Mouse (Mus musculus) ES-E14 (cell line): ENCODE results near the gene Snrpd2. TPM values are rescaled to one million over a fixed set of nuclear protein-coding genes. Genes with fewer than 3 reads are reported as not detected.

Experiments
- DNase-seq: peaks from one replicate; pipeline ENCODE4 v3.0.0-alpha.2; 2013; ENCODE audit warnings: low read depth, low spot score
- H3K27ac ChIP-seq: 2 replicates; pipeline ENCODE4 v1.5.1; 2012; ENCODE audit warnings: low read depth, mild to moderate bottlenecking, low read length, moderate library complexity, mixed read lengths; ENCODE audit not compliant: poor library complexity, insufficient read depth, severe bottlenecking
- H3K36me3 ChIP-seq: 2 replicates; pipeline ENCODE4 v1.6.1; 2012; ENCODE audit warnings: mild to moderate bottlenecking, low read length, moderate library complexity, mixed read lengths; ENCODE audit not compliant: control insufficient read depth, poor library complexity, insufficient read depth, severe bottlenecking
- H3K4me1 ChIP-seq, 2 experiments: fragments of 150-350 bp in 1 of 2; sonication (generic) in 1 of 2; 2 replicates each; pipeline ENCODE4 v1.6.1; 2012; ENCODE audit warnings: low read length in 2 of 2, mild to moderate bottlenecking in 1 of 2, mixed read lengths in 1 of 2; ENCODE audit not compliant: control insufficient read depth in 2 of 2, insufficient read depth in 2 of 2, poor library complexity in 1 of 2
- H3K4me3 ChIP-seq, 2 experiments: fragments of 150-350 bp in 1 of 2; sonication (generic) in 1 of 2; 2 replicates each; pipeline ENCODE4 v1.5.1; 2012; ENCODE audit warnings: low read length in 2 of 2, low read depth in 1 of 2, mild to moderate bottlenecking in 1 of 2, mixed read lengths in 1 of 2; ENCODE audit not compliant: insufficient read depth in 1 of 2, poor library complexity in 1 of 2, severe bottlenecking in 1 of 2
- H3K9ac ChIP-seq: 2 replicates; pipeline ENCODE4 v1.6.1; 2012; ENCODE audit warnings: low read depth, mild to moderate bottlenecking, low read length, mixed read lengths; ENCODE audit not compliant: poor library complexity, insufficient read depth, severe bottlenecking
- H3K9me3 ChIP-seq: fragments of 150-350 bp; sonication (generic); 2 replicates; pipeline ENCODE4 v1.6.1; 2012; ENCODE audit warnings: low read depth, mild to moderate bottlenecking, low read length; ENCODE audit not compliant: control insufficient read depth, insufficient read depth
- CHD2 ChIP-seq: IDR thresholded peaks from 2 replicates; pipeline ENCODE4 v1.6.1; 2014; ENCODE audit warnings: mild to moderate bottlenecking, low read depth, low read length, inconsistent platforms
- HCFC1 ChIP-seq: IDR thresholded peaks from 2 replicates; pipeline ENCODE4 v1.6.1; 2012; ENCODE audit warnings: low read length, inconsistent platforms, borderline replicate concordance; ENCODE audit not compliant: insufficient read depth
- MAFK ChIP-seq: IDR thresholded peaks from 2 replicates; pipeline ENCODE4 v1.6.1; 2014; ENCODE audit warnings: mild to moderate bottlenecking, low read depth, low read length, inconsistent platforms; ENCODE audit not compliant: insufficient read depth
- ZC3H11A ChIP-seq: IDR thresholded peaks from 2 replicates; pipeline ENCODE4 v1.6.1; 2012; ENCODE audit warnings: low read depth, mild to moderate bottlenecking, inconsistent platforms, low read length, borderline replicate concordance
- ZNF384 ChIP-seq: IDR thresholded peaks from 2 replicates; pipeline ENCODE4 v1.6.1; 2012; ENCODE audit warnings: low read depth, low read length, inconsistent platforms
- in situ Hi-C, 2 experiments: fragments of 600-800 bp; cut with MboI; formaldehyde crosslinking; loops; one replicate each; pipeline ENCODE4 v1.15.1; 2025; ENCODE audit warnings: low sequenced_read_pairs in 2 of 2, inconsistent platforms in 1 of 2; ENCODE audit not compliant: unreplicated experiment in 2 of 2
- total RNA-seq: library from RNA; depleted of rRNA; stranded (reverse); fragments of 300-350 nt; gene quantifications from 2 replicates; pipeline ENCODE4 v1.2.3, GENCODE M21; 2012

Snrpd2 gene
- total RNA-seq, 1 experiment, result 355 TPM

GRCm38 (mm10) chr7:19176516-19176947 lies 27.0 kb downstream of the Snrpd2 start:
- Histone ChIP-seq H3K36me3 (no peaks in the 10 kb centered on the region), H3K9ac (no peak overlapping the region), H3K9me3 (no peaks in the 10 kb centered on the region), H3K27ac (no peak overlapping the region; the same call in 1 of the 2 replicates), H3K4me3 (peak overlapping the region; percentile 45 to 64), H3K4me1 (peaks cover 1 to 22% of the 10 kb centered on the region in 2 experiments; a peak in 3 of 4 replicates)
- in situ Hi-C loops, result no loop called here
- TF ChIP-seq ZC3H11A (no peak), CHD2 (no peak), ZNF384 (no peak), MAFK (no peak), HCFC1 (no peak)
- DNase-seq, result no peak

GRCm38 (mm10) chr7:19177216-19177615 lies 27.7 kb downstream of the Snrpd2 start:
- in situ Hi-C loops, result no loop called here
- H3K9ac ChIP-seq, result no peak overlapping the region
- H3K36me3 ChIP-seq, result no peaks in the 10 kb centered on the region
- no peaks in the 10 kb centered on the region for H3K9me3 ChIP-seq
- DNase-seq, result no peak
- no peak overlapping the region for H3K27ac ChIP-seq
- H3K4me3 ChIP-seq, result no peak overlapping the region
- peaks cover 5 to 20% of the 10 kb centered on the region in 2 experiments; a peak in 3 of 4 replicates for H3K4me1 ChIP-seq
- no peak for TF ChIP-seq CHD2

DNA sequence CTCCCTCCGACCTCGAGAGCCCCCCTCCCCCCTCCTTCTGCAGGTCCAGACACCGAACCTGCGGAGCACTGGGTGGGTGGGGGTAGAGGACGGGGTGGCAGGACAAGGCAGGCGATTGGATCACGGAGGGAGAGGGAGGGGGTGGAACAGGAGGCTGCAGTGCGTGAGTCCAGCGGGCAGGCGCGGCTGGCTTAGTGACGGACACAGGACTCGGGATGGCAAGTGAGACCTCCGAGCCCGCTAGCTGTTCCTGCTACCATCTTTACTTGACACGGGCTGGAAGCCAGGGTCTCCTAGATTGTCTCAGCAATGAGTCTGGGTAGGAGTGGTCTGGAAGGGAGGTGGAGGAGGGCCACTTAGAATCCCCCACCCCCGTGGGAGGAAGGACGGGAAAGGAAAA lies 28.5 kb downstream of the Snrpd2 start:
- Histone ChIP-seq H3K9me3 (no peaks in the 10 kb centered on the region), H3K27ac (no peak overlapping the region; the same call in 1 of the 2 replicates), H3K36me3 (no peaks in the 10 kb centered on the region), H3K9ac (no peak overlapping the region), H3K4me3 (no peak overlapping the region; a peak in 1 of 4 replicates), H3K4me1 (peaks cover 5 to 21% of the 10 kb centered on the region in 2 experiments; a peak in 3 of 4 replicates)
- in situ Hi-C loops, result no loop called here
- no peak for DNase-seq
- TF ChIP-seq HCFC1 (no peak), MAFK (no peak), ZNF384 (no peak), ZC3H11A (no peak), CHD2 (no peak)

DNA sequence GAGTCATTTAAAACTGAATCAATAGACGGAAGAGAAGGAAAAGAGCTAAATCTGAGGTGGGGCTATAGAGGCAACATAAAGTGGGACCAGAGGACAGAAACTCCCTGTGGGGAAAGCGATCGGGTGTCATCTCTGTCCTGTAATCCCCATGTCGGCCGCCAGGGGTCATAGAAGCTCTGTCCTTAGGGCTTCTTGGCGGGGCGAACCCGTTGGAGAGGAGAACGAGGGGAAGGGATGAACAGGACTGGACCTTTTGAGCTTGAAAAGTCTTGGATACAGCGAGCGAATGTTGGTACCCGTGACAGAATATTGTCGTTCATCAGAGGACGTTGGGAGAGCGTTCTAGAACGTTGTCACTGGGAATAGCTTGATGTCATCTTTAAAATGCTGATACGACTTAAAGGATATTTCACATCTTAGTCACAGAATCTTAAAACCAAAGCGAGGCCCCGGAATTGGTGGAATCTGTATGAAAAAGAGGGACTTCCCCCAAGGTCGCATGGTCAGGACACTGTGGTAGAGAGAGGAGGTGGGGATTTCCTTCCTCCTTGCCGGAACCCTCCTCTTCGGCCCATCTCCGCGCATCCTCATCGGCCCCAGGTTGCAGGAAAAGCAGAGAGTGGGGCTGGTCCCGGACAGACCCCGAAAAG lies 29.0 kb downstream of the Snrpd2 start:
- H3K36me3 ChIP-seq, result no peaks in the 10 kb centered on the region
- H3K9me3 ChIP-seq, result no peaks in the 10 kb centered on the region
- in situ Hi-C loops, result no loop called here
- H3K4me1 ChIP-seq, result peaks cover 5 to 25% of the 10 kb centered on the region in 2 experiments; a peak in 3 of 4 replicates
- H3K27ac ChIP-seq, result no peak overlapping the region
- TF ChIP-seq MAFK, result 0 out of 2 replicates have a peak, but pooled peaks have one; percentile 8
- TF ChIP-seq HCFC1, result no peak
- peak; percentile 51 for TF ChIP-seq ZC3H11A
- no peak for TF ChIP-seq ZNF384
- TF ChIP-seq CHD2, result no peak
- peak overlapping the region; percentile 35 to 41 for H3K4me3 ChIP-seq
- H3K9ac ChIP-seq, result peak overlapping the region; percentile 51; the same call in 1 of the 2 replicates
- peak; percentile 84 for DNase-seq

- in situ Hi-C loops, result no loop called here
- Histone ChIP-seq H3K9ac (peak overlapping the region; percentile 68; the same call in 1 of the 2 replicates), H3K4me3 (peak overlapping the region; percentile 41 to 46), H3K9me3 (no peaks in the 10 kb centered on the region), H3K27ac (no peak overlapping the region), H3K4me1 (peaks cover 5 to 30% of the 10 kb centered on the region in 2 experiments; a peak in 3 of 4 replicates), H3K36me3 (no peaks in the 10 kb centered on the region)
- TF ChIP-seq HCFC1 (no peak), ZC3H11A (no peak), CHD2 (no peak), MAFK (no peak), ZNF384 (no peak)
- no peak for DNase-seq
Measured at GRCm38 (mm10) chr7:19179173-19179572, 29.7 kb downstream of the Snrpd2 start.
